Mouse (Mus musculus): ENCODE data around the gene Fam160a1.

The Fam160a1 gene

GRCm38 (mm10) chr3:85817191-85817590 lies at the start of gene Fam160a1:
Fam160a1 (minus strand) TSS chr3:85817291.
- DNase-seq (ENCODE audit: low spot score in 2 of 2) = no peak

GRCm38 (mm10) chr3:85863996-85864395 lies 46.9 kb upstream of the Fam160a1 start:
- no peak for DNase-seq (ENCODE audit: low spot score in 2 of 2)

GRCm38 (mm10) chr3:85862886-85863285 lies 45.8 kb upstream of the Fam160a1 start:
- DNase-seq (ENCODE audit: low spot score in 2 of 2) = no peak

- no peak for DNase-seq (ENCODE audit: low spot score in 2 of 2)
Observed at GRCm38 (mm10) chr3:85860996-85861395, 43.9 kb upstream of the Fam160a1 start.

- DNase-seq (ENCODE audit: low spot score in 2 of 2) = no peak
Observed at GRCm38 (mm10) chr3:85859311-85859710, 42.2 kb upstream of the Fam160a1 start.

- no peak for DNase-seq (ENCODE audit: low spot score in 2 of 2)
Observed at GRCm38 (mm10) chr3:85858140-85859135, 41.3 kb upstream of the Fam160a1 start.

- DNase-seq (ENCODE audit: low spot score in 2 of 2) = no peak
Observed at GRCm38 (mm10) chr3:85857083-85857482, 40.0 kb upstream of the Fam160a1 start.

GRCm38 (mm10) chr3:85855947-85856346 lies 38.9 kb upstream of the Fam160a1 start:
- DNase-seq (ENCODE audit: low spot score in 2 of 2) = no peak

DNA sequence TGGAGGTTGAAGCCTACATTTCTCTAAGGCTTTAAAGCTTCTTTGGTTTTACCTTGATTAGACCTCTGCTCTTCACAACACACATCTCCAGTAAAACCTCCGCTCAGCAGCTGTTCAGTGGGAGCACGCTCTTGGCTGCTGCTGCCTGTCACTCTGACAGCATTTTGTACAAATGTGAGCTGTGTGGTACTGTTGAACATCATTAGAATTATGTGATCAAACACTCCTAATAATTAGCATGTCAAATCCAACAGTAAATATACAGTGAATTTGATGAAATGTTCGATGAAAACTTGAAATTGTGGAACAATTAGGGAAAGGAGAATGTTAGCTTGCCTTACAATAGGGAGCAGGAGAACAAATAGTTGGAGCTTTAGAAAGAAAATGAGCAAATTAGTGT lies 38.0 kb upstream of the Fam160a1 start:
- DNase-seq (ENCODE audit: low spot score in 2 of 2) = no peak

GRCm38 (mm10) chr3:85854143-85854542 lies 37.1 kb upstream of the Fam160a1 start:
- no peak for DNase-seq (ENCODE audit: low spot score in 2 of 2)

DNA sequence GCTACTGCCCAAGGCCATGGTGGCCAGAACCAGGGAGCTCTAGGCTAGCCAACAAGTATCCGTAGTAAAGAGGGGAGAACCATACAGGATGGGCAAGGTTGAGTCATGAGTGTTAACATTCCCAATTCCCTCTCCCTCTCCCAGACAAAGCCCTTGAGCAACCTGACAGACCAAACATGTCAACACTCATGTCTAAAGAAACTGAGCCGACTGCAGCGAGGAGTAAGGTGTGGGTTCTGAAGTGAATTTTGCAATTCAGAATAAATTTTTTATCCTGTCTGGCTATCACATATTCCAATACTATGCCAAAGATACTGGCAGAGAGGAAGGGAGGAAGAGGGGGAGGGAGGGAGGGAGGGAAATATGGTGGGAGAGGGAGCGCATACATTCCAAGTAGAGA lies 36.6 kb upstream of the Fam160a1 start:
- DNase-seq (ENCODE audit: low spot score in 2 of 2) = no peak

DNA sequence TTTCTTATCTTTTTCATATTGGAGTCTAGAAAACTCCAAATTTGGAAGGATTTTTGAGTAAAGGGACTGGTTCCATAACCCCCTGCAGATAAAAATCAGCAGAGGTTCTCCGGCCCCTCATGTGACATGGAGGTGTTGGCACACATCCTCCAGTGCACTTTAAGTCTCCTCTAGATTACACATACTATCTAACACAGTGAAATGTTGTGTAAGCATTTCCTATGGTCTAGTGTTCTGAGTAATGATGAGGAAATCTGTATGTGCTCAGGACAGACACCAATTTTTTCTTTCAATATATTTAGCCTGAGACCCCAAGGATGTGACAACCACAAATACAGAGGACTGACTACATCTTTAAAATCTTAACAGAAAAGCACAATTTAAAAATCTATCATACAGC lies 33.0 kb upstream of the Fam160a1 start:
- no peak for DNase-seq (ENCODE audit: low spot score in 2 of 2)

DNA sequence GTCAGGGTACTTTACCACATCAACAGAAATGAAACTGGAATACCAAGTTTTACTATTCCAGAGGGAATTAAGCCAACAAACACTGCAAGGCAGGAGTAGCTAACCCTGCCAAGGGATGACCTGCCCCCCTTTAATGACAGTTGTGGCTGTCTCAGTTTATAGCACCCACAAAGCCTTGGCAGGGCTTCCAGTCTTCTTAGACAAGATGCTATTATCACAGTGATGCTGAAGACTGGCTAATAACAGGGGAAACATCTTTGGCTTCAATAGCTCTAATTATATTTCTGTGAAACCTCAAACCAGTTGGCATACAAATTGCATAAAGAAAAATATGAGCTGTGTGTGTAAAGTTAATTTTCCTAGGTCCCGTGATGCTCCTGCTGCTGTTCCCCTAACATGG lies 29.2 kb upstream of the Fam160a1 start:
- DNase-seq (ENCODE audit: low spot score in 2 of 2) = no peak

DNA sequence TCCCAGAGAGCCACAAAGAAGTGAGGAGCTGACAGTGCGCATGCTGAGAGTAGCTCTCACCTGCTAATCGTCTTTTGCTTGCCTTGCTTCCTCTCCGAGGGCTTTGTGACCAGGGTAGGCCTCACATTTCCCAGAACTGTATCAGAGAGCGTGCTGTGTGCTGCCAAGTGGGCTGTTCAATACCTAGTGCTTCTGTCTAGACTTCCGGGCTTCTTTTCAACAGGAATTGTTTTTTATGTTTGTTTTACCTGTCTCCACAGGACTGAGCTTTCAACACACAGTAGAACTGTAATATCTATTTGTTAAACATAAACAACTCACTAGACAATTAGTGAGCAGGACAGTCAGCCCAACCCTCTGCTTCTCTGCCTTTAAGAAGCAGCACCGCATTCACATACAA lies 28.2 kb upstream of the Fam160a1 start:
- no peak for DNase-seq (ENCODE audit: low spot score in 2 of 2)

DNA sequence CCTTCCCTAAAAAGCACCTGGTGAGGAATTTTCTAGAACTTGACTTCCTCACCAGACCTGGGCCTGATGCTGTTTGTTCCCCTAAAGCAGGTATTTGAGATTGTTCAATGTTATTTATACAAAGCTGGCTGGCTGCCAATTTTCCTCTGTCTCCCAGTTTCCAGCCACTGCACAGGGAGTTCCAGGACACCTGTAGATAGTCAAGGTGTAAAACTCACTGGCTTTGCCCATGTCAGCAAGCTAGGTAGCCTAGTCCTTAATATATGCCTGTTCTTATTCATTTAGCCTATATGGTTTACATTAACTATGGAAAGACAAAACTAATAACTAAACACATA lies 25.8 kb upstream of the Fam160a1 start:
- DNase-seq (ENCODE audit: low spot score in 2 of 2) = no peak

DNA sequence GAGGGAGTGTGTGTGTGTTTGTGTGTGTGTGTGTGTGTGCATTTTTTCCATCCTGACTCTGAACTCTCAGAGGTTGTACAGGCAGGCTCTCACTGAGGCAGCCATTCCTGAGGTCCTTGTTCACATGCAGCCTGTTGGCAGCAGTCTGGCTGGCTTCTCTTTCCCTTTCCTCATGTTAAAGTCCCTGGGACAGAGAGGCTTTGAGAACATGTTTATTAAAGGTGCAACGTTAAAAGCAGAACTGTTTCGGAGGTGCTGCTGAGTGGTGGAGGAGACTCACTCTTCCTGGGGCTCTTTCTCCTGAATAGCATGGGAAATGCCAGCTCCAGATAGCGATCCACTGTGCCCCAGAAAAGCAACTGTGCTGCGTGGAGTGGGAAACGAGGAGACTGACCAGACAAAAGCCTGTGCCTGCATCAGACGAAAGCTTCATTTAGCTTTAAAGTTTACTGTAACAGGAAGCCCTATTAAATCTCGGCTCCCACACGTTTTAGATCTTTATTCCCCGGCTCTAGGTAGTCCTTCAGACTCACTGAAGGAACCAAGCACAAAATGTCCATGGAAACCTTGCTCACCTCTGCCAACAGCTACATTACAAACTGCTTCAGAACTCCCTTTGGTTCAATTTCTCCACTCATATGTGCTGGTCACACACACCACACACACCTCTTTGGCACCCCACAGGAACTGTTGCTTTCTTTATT lies 25.2 kb upstream of the Fam160a1 start:
- no peak for DNase-seq (ENCODE audit: low spot score in 2 of 2)

DNA sequence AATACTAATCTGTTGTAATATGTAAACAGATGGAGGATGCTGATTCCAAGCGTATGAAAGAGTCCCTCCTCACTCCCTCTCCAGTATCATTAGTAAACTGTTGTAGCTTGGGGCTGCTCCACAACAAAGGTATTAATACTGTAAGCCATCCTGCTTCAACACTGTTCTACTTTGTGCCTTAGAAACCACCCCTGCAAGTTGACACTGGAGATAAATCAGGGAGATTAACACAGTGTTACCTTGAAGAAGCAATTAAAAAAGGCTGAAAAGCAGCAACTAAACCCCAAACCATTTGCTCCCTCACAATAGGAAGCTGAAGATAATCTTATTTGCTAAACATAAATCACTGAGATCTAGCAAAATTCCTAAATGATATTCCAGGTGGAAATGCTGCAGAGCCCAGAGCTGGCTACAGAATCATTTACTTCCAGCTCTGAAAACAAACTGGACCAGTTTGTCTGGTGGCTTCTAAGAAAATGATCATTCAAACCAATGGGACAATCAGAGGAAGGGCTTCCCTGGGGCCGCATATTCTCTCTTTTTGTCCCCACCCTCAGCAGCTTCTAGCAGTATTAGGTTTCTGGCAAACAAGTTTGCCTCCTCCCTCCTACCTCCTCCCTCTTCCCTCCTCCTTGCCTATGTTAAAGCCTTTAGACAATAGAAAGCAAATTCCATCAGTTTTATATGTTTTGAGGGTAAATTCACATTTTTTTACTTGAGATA lies 24.5 kb upstream of the Fam160a1 start:
- DNase-seq (ENCODE audit: low spot score in 2 of 2) = no peak

- no peak for DNase-seq (ENCODE audit: low spot score in 2 of 2)
Observed at GRCm38 (mm10) chr3:85833627-85834026, 16.5 kb upstream of the Fam160a1 start.

DNA sequence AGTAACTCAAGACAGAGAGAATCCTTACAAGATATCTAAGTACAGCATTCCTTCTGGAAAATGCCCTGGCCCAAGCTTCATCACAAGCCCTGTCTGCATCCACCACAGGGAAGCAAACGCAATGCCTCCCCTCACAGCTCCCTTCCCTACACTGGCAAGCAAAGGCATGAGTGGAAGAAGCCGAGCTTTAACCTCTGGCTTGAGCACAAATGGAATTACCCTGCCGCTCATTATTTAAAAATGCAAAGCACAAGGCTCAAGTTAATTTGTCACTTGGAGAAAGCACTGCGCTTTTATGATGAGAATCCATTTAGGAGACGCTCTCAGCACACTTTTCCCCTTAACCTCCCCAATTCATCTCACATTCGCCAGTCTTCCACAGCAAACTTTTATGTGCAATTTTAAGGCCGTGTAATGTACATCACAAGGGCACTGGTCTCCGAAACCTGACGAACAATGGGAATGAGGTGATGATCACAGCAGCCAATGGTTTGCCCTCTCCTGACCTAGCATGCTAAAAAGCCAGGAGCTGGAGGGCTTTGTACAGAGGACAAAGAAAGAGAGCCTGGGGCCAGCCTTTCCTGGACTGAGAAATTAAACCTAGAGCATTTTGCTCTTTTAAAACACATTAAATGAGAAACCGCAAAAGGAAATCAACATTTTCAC lies 15.5 kb upstream of the Fam160a1 start:
- no peak for DNase-seq (ENCODE audit: low spot score in 2 of 2)

GRCm38 (mm10) chr3:85831785-85832184 lies 14.7 kb upstream of the Fam160a1 start:
- DNase-seq (ENCODE audit: low spot score in 2 of 2) = no peak

GRCm38 (mm10) chr3:85829047-85829446 lies 12.0 kb upstream of the Fam160a1 start:
- DNase-seq (ENCODE audit: low spot score in 2 of 2) = peak in 1 of 2 experiments; percentile 5

GRCm38 (mm10) chr3:85827815-85828214 lies 10.7 kb upstream of the Fam160a1 start:
- DNase-seq (ENCODE audit: low spot score in 2 of 2) = no peak

Measured in cerebellum, postnatal 4 days (tissue).